Mouse (Mus musculus) lung, postnatal 4 days (tissue): ENCODE data around the gene Klf13.

Experiments
- DNase-seq, 2 experiments: peaks; one replicate each; pipeline ENCODE4 v3.0.0; 2021

Klf13 gene

DNA sequence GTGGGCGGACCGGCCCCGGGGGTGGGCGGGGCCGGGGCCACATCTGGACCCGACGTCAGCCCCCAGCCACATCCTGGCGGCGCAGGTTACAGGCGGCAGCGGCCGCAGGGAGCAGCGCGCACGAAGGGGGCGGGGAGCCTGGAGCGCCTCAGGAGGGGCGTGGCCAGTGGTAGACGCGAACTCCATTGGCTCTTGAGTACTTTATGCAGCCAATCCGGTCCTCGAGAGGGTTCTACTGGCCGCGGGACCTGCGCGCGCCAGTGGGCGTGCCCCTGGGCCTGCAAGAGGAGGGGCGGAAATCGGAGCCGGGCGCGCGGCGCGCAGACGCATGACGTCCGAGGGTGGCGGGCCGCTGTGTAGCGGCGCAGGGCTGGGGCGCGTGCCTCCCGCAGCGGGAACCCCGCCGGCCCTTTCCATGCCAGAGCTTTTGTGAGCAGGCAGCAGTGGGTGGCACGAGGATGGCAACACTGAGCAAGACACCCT, at the start of gene Klf13:
Gene Klf13, minus strand, starts transcription at position 2 of the 483 bp plus-strand sequence.
- DNase-seq = peak; percentile 97 to 100

- DNase-seq = no peak
Measured at GRCm38 (mm10) chr7:63988391-63988790, 49.7 kb upstream of the Klf13 start.

DNA sequence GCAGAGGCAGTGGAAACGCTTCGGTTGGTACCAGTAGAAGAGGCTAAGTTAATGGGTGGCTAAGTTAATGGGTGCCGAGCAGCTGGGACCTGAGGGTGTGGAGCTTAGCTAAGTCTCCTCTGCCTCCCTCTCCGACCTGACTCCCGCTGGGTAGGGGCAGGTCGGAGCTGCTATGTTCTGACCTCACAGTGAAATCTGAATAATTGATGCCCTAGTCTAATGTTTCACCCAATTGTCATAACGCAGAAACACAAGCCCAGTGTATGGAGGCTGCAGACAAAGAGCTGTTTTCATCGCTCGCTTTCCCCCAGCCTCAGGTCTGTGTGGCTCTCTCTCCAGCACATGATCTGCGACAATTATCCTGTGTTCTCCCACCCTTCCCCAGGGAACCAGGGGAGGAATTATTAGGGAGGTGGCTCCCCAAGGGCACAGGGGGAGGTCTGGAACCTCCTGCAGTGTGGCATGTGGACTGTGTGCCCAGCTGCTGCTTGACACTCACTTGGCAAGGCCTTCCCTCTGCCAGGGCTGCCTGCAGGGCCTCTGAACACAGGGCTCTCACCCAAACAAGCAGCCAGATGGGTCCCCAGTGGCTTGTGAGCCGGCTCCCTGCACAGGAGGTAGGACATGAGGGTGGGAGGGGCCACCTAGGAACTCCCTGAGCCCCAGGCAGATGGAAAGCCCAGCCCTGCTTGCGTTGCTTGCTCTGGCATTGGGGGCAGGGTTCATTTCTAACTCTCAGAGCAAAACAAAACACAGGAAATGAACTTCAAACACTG, 47.9 kb upstream of the Klf13 start:
- peak; percentile 45 to 52 for DNase-seq

- no peak for DNase-seq
Measured at GRCm38 (mm10) chr7:63985696-63986406, 47.1 kb upstream of the Klf13 start.

- DNase-seq = no peak
Measured at GRCm38 (mm10) chr7:63985266-63985665, 46.6 kb upstream of the Klf13 start.

DNA sequence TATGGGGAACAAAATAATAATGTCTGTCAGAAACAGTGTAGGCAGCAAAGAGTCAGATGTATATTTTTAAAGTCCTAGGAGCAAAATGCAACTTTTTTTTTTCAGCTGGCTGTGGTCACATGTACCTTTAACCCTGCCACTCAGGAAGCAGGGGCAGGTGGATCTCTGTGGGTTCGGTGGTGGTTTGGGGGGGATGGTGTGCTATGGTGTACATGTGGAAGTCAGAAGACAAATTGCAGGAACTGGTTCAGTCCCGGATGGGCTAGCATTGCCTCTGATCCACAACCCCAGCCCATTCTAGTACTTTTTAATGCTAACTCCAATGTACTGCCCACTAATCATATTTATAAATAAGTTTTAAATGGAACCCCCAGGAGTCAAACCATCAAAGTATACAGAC, 45.6 kb upstream of the Klf13 start:
- DNase-seq = no peak

GRCm38 (mm10) chr7:63977631-63978030, 38.9 kb upstream of the Klf13 start:
- DNase-seq = no peak

GRCm38 (mm10) chr7:63970986-63971385, 32.3 kb upstream of the Klf13 start:
- no peak for DNase-seq

DNA sequence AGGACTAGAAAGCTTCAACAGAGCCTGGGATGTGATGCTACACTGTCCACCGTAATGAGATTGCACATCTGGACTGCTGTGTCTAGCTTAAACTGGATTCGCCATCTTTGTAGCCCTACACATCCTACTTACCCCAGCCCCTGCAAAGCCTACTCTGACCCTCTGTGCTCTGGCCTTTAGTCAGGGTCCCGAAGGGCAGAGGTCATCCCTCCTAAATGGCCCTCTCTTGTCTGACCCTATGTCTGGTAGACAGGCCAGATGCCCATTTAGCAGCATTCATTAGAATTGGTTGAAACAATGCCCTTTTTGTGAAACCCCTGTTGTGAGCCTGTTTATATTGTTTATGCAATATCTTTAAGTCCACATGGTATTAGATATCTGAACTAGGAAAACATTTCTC, 31.2 kb upstream of the Klf13 start:
- DNase-seq = no peak

- DNase-seq = no peak
Measured at GRCm38 (mm10) chr7:63965635-63966418, 27.1 kb upstream of the Klf13 start.

- peak; percentile 62 to 79 for DNase-seq
Measured at GRCm38 (mm10) chr7:63965135-63965534, 26.4 kb upstream of the Klf13 start.

DNA sequence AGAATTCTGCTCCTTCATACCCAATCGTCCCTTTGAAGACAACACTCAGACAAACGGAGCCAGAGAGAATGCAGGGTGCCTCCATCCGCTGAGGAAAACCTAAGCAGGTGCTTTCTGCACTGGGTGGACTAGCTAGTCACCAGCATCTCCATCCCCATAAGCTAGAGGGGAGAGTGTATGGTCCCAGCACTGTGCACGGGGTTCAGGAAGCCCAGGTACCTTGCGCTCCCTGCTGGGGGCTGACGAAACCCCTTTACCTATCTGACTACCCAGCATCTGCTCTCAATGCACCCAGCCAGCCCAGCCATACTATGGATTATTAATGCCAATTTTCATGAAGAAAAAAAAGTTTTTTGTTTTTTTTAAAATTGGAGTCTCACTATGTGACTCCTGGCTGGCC, 25.4 kb upstream of the Klf13 start:
- DNase-seq = no peak

DNA sequence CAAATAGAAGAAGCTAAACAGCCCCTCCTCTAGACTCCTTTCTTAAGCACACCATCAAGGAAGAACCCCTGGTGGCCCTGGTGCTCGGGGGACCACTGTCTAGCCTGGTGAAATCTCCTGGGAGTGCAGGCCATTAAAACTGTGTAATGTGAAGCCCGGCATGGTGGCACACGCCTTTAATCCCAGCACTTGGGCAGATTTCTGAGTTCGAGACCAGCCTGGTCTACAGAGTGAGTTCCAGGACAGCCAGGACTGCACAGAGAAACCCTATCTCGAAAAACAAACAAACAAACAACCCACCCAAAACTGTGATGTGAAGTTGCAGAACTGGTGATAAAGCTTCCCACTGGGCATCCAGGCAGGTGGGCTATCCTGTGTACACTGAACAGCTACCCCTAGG, 24.9 kb upstream of the Klf13 start:
- DNase-seq = no peak

DNA sequence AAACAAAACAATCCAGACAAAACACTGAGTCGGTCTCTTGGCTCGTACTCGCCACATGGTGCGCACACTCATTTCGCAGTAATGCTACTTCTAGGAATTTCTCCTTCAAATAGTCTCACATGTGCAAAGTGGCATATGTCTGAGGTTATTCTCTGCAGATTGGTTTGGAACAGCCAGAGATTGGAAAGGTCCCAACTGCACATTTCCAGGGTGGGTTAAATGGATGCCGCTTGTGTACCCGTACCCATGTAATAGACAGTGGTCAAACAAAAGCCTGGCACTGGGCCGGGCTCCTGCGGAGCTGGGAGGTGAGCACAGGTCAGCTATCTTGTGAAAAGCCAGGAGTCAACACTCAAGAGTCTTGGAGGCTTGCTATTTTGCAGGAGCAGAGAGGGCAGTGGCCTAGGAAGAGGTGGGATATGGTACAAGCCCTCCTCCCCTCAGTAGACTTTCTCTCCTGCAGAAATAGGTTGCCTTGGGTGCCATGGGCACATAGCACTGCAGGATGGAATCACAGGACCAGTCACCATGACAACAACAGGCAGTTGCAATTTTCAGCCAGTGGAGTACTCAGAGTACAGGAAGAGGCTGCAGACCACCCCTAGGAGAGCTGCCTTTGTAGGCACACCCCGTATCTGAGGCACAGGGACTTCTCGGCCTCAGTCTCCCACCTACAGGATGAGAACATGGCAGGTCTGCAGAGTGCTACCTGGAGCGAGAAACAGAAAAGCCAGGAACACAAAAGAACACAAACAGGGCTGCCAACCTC, 19.3 kb upstream of the Klf13 start:
- DNase-seq = no peak

DNA sequence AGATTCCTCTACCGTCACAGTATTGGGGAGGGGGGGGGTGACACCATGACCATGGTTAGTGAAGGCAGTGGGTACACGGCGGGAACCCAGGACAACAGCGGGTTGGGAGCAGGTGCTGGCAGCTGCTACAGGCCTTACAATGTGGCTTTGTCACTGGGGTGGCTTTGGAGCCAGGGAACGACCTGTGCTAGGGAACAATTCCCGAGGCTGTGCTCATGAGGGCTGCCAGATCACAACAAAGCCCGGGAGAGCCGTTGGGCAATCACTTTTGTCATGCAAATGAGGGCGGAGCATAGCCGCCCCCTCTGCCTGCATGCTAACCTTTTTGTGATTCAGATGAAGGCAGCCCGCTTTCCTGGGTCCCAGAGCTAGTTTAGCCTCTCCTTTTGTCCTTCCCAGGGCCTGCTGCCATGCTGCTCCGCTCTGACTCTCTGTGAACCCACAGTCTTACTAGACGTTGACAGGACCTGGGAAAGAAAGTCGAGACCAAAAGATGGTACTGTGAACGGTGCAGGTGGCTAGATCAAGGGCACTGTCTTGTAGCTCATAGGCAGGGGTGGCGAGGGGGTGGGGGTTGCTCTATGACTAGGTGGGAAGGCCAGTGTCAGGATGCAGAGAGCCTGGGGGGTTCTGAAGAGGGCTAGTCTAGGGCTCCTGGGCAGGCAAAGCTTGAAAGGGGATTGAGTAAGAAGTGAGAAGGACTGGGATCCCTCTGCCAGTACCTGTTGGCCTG, 18.4 kb upstream of the Klf13 start:
- peak; percentile 20 to 45 for DNase-seq

GRCm38 (mm10) chr7:63956138-63956823, 17.6 kb upstream of the Klf13 start:
- no peak for DNase-seq

DNA sequence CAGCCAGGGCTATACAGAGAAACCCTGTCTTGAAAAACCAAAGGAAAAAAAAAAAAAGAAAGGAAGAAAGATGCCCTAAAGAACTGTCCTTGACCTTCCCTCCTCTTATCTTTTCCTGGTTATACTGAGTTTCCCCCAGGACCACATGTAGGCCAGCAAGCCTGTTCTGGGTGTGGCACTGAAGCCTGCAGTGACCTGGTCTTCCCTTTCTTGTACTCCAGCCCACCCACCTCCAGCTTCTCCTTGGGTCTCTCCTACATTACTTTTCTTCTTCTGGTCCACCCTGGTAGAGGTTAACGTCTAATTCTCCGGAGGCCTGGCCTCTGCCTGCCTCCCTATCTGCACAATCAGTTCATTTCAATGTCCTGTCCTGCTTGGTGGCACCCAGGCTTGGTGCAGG, 16.7 kb upstream of the Klf13 start:
- DNase-seq = no peak

DNA sequence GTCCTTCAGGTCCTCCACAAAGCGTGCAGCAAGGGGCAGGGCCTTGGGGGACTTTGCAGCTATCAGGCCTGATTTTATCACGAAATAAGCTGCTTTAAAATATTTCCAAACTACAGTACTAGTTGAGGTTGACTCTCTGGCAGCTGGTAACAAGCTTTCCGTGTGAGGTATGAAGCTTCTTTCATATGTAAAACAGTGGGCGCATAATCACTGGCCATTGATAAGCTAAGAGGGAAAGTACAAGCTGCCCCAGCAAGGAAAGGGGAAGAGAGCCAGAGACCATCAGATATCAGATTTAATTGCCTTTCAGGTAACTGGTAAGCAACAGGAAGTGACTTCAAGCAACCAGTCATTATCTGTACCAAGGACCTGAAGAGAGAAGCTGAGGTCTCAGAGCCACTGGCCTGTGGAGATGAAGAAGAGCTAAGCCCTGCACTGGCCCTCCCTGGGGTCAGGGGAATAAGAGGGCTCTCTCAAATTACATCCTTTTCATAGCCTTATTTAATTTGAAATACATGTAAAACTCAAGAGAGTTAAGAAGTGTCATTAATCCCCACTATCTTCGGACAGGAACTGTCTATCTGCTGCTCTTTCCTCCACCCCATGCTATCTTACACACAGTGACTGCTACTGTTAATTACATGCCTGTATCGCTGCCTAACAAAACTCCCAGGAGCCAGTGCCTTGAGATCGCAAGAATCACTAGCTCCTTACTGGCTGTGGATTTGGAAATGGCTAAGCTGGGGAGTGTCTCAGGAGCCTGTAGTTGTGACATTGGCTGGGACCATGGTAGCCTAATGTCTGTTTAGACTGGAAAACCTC, 13.6 kb upstream of the Klf13 start:
- DNase-seq = no peak

DNA sequence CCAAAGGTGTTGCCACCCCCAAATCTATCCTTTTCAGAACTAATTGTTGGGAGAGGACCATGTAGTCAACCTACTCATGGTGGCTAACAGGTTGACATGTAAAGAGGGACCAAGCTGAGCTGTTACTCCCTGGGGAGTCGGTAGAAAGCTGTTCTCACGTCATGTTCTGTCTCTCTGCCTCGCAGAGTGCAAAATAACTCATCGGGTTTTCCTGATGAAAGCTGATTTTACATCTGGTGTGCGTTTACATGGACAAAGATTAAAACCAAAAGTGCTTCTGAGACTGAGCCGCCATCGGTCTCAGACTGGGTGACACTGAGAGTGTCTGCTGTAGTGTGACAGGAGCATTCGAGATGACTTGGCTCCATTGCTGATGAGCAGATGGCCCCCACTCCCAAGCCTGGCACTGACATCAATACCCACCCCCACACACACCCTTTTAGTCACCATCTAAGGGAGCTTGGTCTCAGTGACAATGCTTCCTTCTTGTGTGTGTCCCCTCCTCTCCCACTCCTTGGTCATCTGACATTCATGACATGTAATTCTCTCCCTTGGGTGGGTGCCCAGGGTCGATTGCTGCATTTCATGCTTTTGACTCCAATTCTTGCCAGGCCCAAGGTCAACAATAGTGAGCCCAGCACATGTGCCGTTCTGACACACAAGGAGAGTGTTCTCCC, 12.4 kb upstream of the Klf13 start:
- DNase-seq = no peak

- no peak for DNase-seq
Measured at GRCm38 (mm10) chr7:63949176-63949575, 10.5 kb upstream of the Klf13 start.
